Mouse (Mus musculus) hindlimb bud, embryonic 11.5 days (tissue): ENCODE data around the gene Dars.
A peak's percentile ranks its signal among the peaks of the same experiment; 100 is the strongest.

Experiments
- DNase-seq: peaks from one replicate; pipeline ENCODE4 v3.0.0-alpha.2; 2012; ENCODE audit warnings: low read depth, low spot score; ENCODE audit errors: extremely low spot score

The Dars gene

GRCm38 (mm10) chr1:128416584-128417532 is at the start of gene Dars:
Gene Dars (minus strand): TSS chr1:128417368.
- peak; percentile 56 for DNase-seq

- no peak for DNase-seq
These were observed 49.7 kb upstream of the Dars start for GRCm38 (mm10) chr1:128466828-128467227.

- DNase-seq, result no peak
These were observed 46.3 kb upstream of the Dars start for GRCm38 (mm10) chr1:128463478-128463877.

- DNase-seq, result no peak
These were observed 45.2 kb upstream of the Dars start for GRCm38 (mm10) chr1:128462389-128462788.

GRCm38 (mm10) chr1:128460780-128461179 is 43.6 kb upstream of the Dars start:
- no peak for DNase-seq

GRCm38 (mm10) chr1:128459439-128459838 is 42.3 kb upstream of the Dars start:
- no peak for DNase-seq

GRCm38 (mm10) chr1:128459011-128459410 is 41.8 kb upstream of the Dars start:
- no peak for DNase-seq

- DNase-seq, result no peak
These were observed 39.8 kb upstream of the Dars start for GRCm38 (mm10) chr1:128456844-128457445.

GRCm38 (mm10) chr1:128456271-128456670 is 39.1 kb upstream of the Dars start:
- DNase-seq, result no peak

GRCm38 (mm10) chr1:128452210-128452609 is 35.0 kb upstream of the Dars start:
- DNase-seq, result no peak

GRCm38 (mm10) chr1:128451183-128451582 is 34.0 kb upstream of the Dars start:
- DNase-seq, result no peak

- no peak for DNase-seq
These were observed 30.2 kb upstream of the Dars start for GRCm38 (mm10) chr1:128447206-128447902.

GRCm38 (mm10) chr1:128443890-128444839 is 27.0 kb upstream of the Dars start:
- no peak for DNase-seq

GRCm38 (mm10) chr1:128441129-128441473 is 23.9 kb upstream of the Dars start:
- DNase-seq, result no peak

GRCm38 (mm10) chr1:128440386-128441128 is 23.4 kb upstream of the Dars start:
- no peak for DNase-seq

GRCm38 (mm10) chr1:128439618-128440017 is 22.4 kb upstream of the Dars start:
- no peak for DNase-seq

- DNase-seq, result no peak
These were observed 21.4 kb upstream of the Dars start for GRCm38 (mm10) chr1:128438526-128438925.

GRCm38 (mm10) chr1:128437276-128437675 is 20.1 kb upstream of the Dars start:
- DNase-seq, result no peak

GRCm38 (mm10) chr1:128436015-128436414 is 18.8 kb upstream of the Dars start:
- DNase-seq, result no peak

GRCm38 (mm10) chr1:128435551-128435950 is 18.4 kb upstream of the Dars start:
- no peak for DNase-seq
